ENCODE assay signal across 31 mouse cellular contexts in the genomic region with DNA sequence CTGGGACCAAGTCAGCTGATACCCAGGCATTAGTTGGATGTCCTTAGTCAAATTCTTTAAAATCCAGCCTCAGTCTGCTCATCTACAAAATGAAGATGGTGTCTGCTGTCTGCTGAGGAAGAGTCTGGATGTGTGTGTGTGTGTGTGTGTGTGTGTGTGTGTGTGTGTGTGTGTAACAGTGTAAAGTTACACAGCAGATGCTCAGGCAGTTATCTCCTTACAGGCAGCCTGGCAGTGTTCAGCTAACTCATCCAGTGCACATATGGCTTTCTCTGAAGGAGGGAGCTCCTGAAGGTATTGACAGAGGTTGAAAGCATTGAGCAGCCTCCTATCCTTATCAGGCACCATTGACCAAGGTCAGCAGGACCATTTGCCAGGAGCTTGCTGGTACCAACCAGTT. TPM values are rescaled to one million over a fixed set of nuclear protein-coding genes. Genes with fewer than 3 reads are reported as not detected.
"Had no signal": no experiment of that assay in that cellular context is flagged by ENCODE, and none has a peak within 500 bp of the region (broad histone marks: within the 10 kb centered on the region; RNA-seq: fewer than 3 reads in every experiment).

No protein-coding gene starts in this region.

- H3K27ac ChIP-seq: gastrocnemius, adult 2 months; heart, embryonic 10.5 days; hindbrain, embryonic 10.5 days; hindbrain, embryonic 12.5 days; hindbrain, embryonic 14.5 days; intestine, embryonic 15.5 days; layer of hippocampus, adult 2 months; left cerebral cortex, adult 2 months; limb, embryonic 10.5 days; limb, embryonic 12.5 days; liver, embryonic 13.5 days had no signal

- DNase-seq: gastrocnemius, adult 2 months; gastrocnemius, postnatal 10 days; gastrocnemius, postnatal 25 days; heart, adult 18-20 months; heart, postnatal 10 days; heart, postnatal 4 days; kidney, adult 18-20 months; kidney, adult 8-10 months; kidney, postnatal 10 days; kidney, postnatal 25 days; kidney, postnatal 4 days; liver; liver, embryonic 13.5 days had no signal

- H3K4me3 ChIP-seq: gastrocnemius, adult 2 months; heart, embryonic 10.5 days; heart, embryonic 12.5 days; hindbrain, embryonic 10.5 days; hindbrain, embryonic 12.5 days; intestine, embryonic 15.5 days; layer of hippocampus, adult 2 months; left cerebral cortex, adult 2 months; limb, embryonic 10.5 days; limb, embryonic 12.5 days; liver, embryonic 13.5 days had no signal

- H3K27me3 ChIP-seq: heart, embryonic 12.5 days; hindbrain, embryonic 12.5 days; intestine, embryonic 15.5 days; limb, embryonic 12.5 days; liver, embryonic 13.5 days had no signal

- ATAC-seq: hindbrain, embryonic 16.5 days; inflammation-experienced regulatory T-cells, adult 6 months; intestine, postnatal 0 days had no signal

- H3K4me2 ChIP-seq: heart, embryonic 12.5 days; hindbrain, embryonic 12.5 days; hindbrain, embryonic 14.5 days; intestine, embryonic 15.5 days; limb, embryonic 12.5 days; liver, embryonic 11.5 days; liver, embryonic 13.5 days had no signal

- H3K4me1 ChIP-seq: heart, embryonic 12.5 days; hindbrain, embryonic 10.5 days; hindbrain, embryonic 12.5 days; limb, embryonic 10.5 days; limb, embryonic 12.5 days had no signal

- H3K9ac ChIP-seq: heart, embryonic 12.5 days; hindbrain, embryonic 12.5 days; hindbrain, embryonic 14.5 days; intestine, embryonic 15.5 days; limb, embryonic 12.5 days; liver, embryonic 13.5 days had no signal

- H3K9me3 ChIP-seq: heart, embryonic 10.5 days; heart, embryonic 12.5 days; hindbrain, embryonic 10.5 days; hindbrain, embryonic 12.5 days; intestine, embryonic 15.5 days; limb, embryonic 10.5 days; limb, embryonic 12.5 days; liver, embryonic 13.5 days had no signal

RNA-seq across cellular contexts. Expression of gene Gm13420, which starts 50.6 kb away (rescaled TPM):
- polyA plus RNA-seq: heart, embryonic 12.5 days; heart, embryonic 14.5 days; heart, embryonic 16.5 days; hindbrain, embryonic 10.5 days; hindbrain, embryonic 12.5 days; inflammation-experienced regulatory T-cells, adult 6 months; limb, embryonic 12.5 days had no signal

RNA-seq across cellular contexts. Expression of gene Gm13547, which starts 58.2 kb away (rescaled TPM):
- polyA plus RNA-seq: heart, embryonic 10.5 days; heart, embryonic 12.5 days; heart, embryonic 14.5 days; hindbrain, embryonic 10.5 days; hindbrain, embryonic 12.5 days; hindbrain, embryonic 14.5 days; hindbrain, embryonic 16.5 days; inflammation-experienced regulatory T-cells, adult 6 months; intestine, postnatal 0 days; kidney, embryonic 16.5 days; limb, embryonic 12.5 days; limb, embryonic 14.5 days; liver, embryonic 13.5 days had no signal
